Mouse (Mus musculus) neural tube, embryonic 14.5 days (tissue): ENCODE data around the gene Tm6sf1. TPM values are rescaled to one million over a fixed set of nuclear protein-coding genes. Genes with fewer than 3 reads are reported as not detected.
A peak's percentile ranks its signal among the peaks of the same experiment; 100 is the strongest.

Source experiments
- ATAC-seq: fragments of 200-750 bp; cut with Nextera tagmentation; 2 replicates; pipeline ENCODE4 v1.8.0; 2017; ENCODE audit warnings: low read depth, mild to moderate bottlenecking, moderate TSS enrichment, moderate library complexity
- H3K27ac ChIP-seq: fragments of 300-500 bp; sonication (generic); 2 replicates; pipeline ENCODE4 v1.5.1; 2014; ENCODE audit warnings: low read depth, mild to moderate bottlenecking, control low read depth, low read length, moderate library complexity, mixed read lengths
- H3K27me3 ChIP-seq: fragments of 300-500 bp; sonication (generic); 2 replicates; pipeline ENCODE4 v1.6.1; 2014; ENCODE audit warnings: low read length; ENCODE audit not compliant: control insufficient read depth, insufficient read depth
- H3K36me3 ChIP-seq: fragments of 300-500 bp; sonication (generic); 2 replicates; pipeline ENCODE4 v1.6.1; 2014; ENCODE audit warnings: low read length, mixed read lengths; ENCODE audit not compliant: control insufficient read depth, insufficient read depth
- H3K4me1 ChIP-seq: fragments of 300-500 bp; sonication (generic); 2 replicates; pipeline ENCODE4 v1.6.1; 2014; ENCODE audit warnings: low read length; ENCODE audit not compliant: control insufficient read depth, insufficient read depth
- H3K4me2 ChIP-seq: fragments of 300-500 bp; sonication (generic); 2 replicates; pipeline ENCODE4 v1.6.1; 2014; ENCODE audit warnings: mild to moderate bottlenecking, low read depth, low read length, control low read depth
- H3K4me3 ChIP-seq: fragments of 300-500 bp; sonication (generic); 2 replicates; pipeline ENCODE4 v1.5.1; 2014; ENCODE audit warnings: low read depth, low read length, control low read depth, mixed read lengths
- H3K9ac ChIP-seq: fragments of 300-500 bp; sonication (generic); replicated peaks from 2 replicates; pipeline ENCODE4 v1.6.1; 2014; ENCODE audit warnings: low read depth, mild to moderate bottlenecking, control low read depth, low read length, mixed read lengths
- H3K9me3 ChIP-seq: fragments of 300-500 bp; sonication (generic); 2 replicates; pipeline ENCODE4 v1.6.1; 2016; ENCODE audit warnings: low read length; ENCODE audit not compliant: control insufficient read depth
- WGBS: fragments of 180-500 bp; shearing (Covaris S2); extraction: QIAGEN DNeasy Blood & Tissue Kit; methylation state at CpG from one replicate; pipeline ENCODE4 v1.1.7; 2014; 5-methylcytosine and 5-hydroxymethylcytosine counted together
- polyA plus RNA-seq: library from polyadenylated mRNA; unstranded; fragments of >200 nt; fragmentation: Nextera tagmentation; extraction: Ambion mirVana; gene quantifications from 2 replicates; pipeline ENCODE4 v1.2.1, GENCODE M21; 2014

Gene Tm6sf1
- polyA plus RNA-seq, 1 experiment from 2014 or later: 12.5 TPM

GRCm38 (mm10) chr7:81858236-81858635 is 565 bp upstream of the Tm6sf1 start:
- no peak overlapping the region for H3K27ac ChIP-seq
- no peaks in the 10 kb centered on the region for H3K27me3 ChIP-seq
- H3K4me2 ChIP-seq: peak overlapping the region; percentile 99
- H3K9ac ChIP-seq: no peak overlapping the region
- no peak overlapping the region; the same call in 1 of the 2 replicates for H3K4me3 ChIP-seq
- WGBS: 7% methylated on average over 9 of the region's 9 CpGs
- no peaks in the 10 kb centered on the region for H3K9me3 ChIP-seq
- no peaks in the 10 kb centered on the region for H3K36me3 ChIP-seq
- ATAC-seq: no peak
- peaks cover 5% of the 10 kb centered on the region; the same call in 1 of the 2 replicates for H3K4me1 ChIP-seq

- Histone ChIP-seq H3K4me3 (no peak overlapping the region; the same call in 1 of the 2 replicates), H3K27ac (no peak overlapping the region)
- WGBS: 46% methylated on average over 11 of the region's 11 CpGs
Observed at GRCm38 (mm10) chr7:81860071-81860470, 1.3 kb downstream of the Tm6sf1 start.

GRCm38 (mm10) chr7:81860996-81861395 is 2.2 kb downstream of the Tm6sf1 start:
- ATAC-seq: no peak
- Histone ChIP-seq H3K27ac (no peak overlapping the region), H3K36me3 (no peaks in the 10 kb centered on the region), H3K9ac (no peak overlapping the region), H3K4me2 (no peak overlapping the region), H3K9me3 (no peaks in the 10 kb centered on the region), H3K4me1 (peaks cover 5% of the 10 kb centered on the region; the same call in 1 of the 2 replicates), H3K4me3 (no peak overlapping the region), H3K27me3 (no peaks in the 10 kb centered on the region)
- WGBS: 78% methylated on average over 5 of the region's 5 CpGs

More at GRCm38 (mm10) chr7:81860071-81860470, 1.3 kb downstream of the Tm6sf1 start:
- Histone ChIP-seq H3K4me2 (peak overlapping the region; percentile 99; the same call in 1 of the 2 replicates), H3K9me3 (no peaks in the 10 kb centered on the region), H3K27me3 (no peaks in the 10 kb centered on the region), H3K36me3 (no peaks in the 10 kb centered on the region), H3K4me1 (peaks cover 5% of the 10 kb centered on the region; the same call in 1 of the 2 replicates), H3K9ac (no peak overlapping the region)
- peak; percentile 2; the same call in 1 of the 2 replicates for ATAC-seq

DNA sequence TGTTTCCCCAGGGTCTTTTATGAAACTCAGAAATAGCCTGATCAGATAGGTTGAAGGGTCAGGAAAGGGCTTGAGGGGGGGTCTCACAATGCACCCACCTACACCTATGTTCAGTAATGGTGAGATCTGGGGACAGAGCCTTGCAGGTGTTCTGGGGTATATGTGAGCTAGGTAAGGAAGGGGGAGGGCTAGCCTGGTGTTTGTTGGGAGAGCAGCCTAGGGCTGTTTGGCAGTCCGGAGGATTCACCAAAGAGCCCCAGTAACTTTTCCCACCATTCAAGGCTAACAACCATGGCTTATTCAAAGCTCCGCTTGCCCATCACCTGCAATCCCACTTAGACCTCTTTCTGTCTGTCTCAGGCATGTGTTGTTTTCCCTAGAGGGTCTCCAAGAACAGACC is 2.7 kb downstream of the Tm6sf1 start:
- no peak for ATAC-seq
- H3K4me2 ChIP-seq: no peak overlapping the region
- no peaks in the 10 kb centered on the region for H3K36me3 ChIP-seq
- no peaks in the 10 kb centered on the region for H3K9me3 ChIP-seq
- H3K27ac ChIP-seq: no peak overlapping the region
- H3K4me1 ChIP-seq: peaks cover 5% of the 10 kb centered on the region; the same call in 1 of the 2 replicates
- no peak overlapping the region for H3K4me3 ChIP-seq
- H3K27me3 ChIP-seq: no peaks in the 10 kb centered on the region
- H3K9ac ChIP-seq: no peak overlapping the region
- 84% methylated on average over 2 of the region's 2 CpGs for WGBS

DNA sequence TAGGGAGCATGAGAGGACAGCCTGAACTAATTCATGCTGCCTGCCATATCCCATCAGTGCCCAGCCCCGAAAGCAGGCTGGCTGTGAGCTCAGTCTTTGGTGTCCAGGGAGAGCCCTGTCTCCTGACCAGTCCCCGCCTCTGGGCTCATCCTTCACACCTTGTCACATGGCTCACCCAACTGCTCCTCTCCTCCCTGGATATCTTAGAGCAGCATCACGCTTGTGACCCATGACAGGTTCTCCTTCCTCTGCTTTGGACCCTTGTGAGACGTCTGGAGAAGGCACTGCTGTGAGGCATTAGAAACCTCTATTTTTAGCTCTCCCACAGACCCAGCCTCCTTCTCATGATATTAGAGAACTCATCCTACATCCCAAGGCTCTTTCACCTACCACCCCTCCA is 3.1 kb downstream of the Tm6sf1 start:
- H3K9me3 ChIP-seq: no peaks in the 10 kb centered on the region
- H3K4me1 ChIP-seq: peaks cover 5% of the 10 kb centered on the region; the same call in 1 of the 2 replicates
- no peak for ATAC-seq
- H3K27ac ChIP-seq: no peak overlapping the region
- H3K4me3 ChIP-seq: no peak overlapping the region
- WGBS: 88% methylated on average over 4 of the region's 4 CpGs
- no peak overlapping the region for H3K9ac ChIP-seq
- H3K27me3 ChIP-seq: no peaks in the 10 kb centered on the region
- no peak overlapping the region for H3K4me2 ChIP-seq
- no peaks in the 10 kb centered on the region for H3K36me3 ChIP-seq

DNA sequence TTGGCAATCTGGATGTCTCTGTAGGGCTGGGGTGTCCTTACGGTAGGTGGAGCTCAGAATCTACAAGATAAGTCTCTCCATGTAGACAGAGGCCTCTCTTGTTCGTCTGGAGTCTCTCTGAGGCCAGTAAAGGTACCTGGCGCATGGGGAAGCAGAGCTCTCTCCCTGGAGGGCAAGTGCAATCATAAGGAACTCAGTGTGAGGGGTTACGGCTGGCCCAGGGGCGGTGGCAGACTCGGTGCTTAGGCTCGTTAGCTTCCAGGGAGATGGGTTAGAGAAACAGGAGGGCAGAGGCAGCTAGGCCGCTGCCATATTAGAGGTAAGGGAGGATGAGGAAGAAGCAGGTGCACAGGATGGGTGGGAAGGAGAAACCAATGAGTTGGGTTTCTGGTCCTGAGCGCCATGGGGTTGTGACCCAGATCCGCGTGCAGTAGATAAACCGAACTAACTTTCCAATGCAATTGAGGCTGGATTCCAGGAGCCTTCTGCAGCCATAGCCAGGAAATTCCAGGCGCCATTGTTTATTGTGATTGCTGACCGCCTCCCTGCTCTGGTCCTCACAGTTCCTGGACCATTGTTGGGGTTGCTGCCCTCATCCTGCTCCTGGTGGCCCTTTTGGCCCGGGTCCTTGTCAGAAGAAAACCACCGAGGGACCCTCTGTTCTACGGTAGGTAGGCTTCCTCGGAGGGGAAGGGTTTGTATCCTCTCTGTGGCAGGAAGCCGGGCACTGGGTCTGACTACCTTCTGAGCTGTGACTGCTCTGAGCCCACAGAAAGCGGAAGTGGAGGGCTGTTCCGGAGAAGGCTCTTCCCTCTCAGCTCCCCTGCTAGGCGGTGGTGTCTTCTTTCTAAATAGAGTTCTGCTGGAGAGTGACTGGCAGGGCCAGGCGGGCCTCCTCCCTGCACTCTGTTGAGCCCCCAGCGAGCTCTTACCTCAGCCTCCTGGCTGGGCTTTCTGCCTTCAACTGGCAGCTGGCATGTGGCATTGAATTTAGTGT is 4.1 kb downstream of the Tm6sf1 start:
- H3K27me3 ChIP-seq: no peaks in the 10 kb centered on the region
- 80% methylated on average over 24 of the region's 24 CpGs for WGBS
- H3K27ac ChIP-seq: no peak overlapping the region
- no peak for ATAC-seq
- H3K9ac ChIP-seq: no peak overlapping the region
- H3K36me3 ChIP-seq: no peaks in the 10 kb centered on the region
- no peak overlapping the region for H3K4me3 ChIP-seq
- no peak overlapping the region for H3K4me2 ChIP-seq
- H3K9me3 ChIP-seq: no peaks in the 10 kb centered on the region
- H3K4me1 ChIP-seq: peaks cover 5% of the 10 kb centered on the region; the same call in 1 of the 2 replicates

DNA sequence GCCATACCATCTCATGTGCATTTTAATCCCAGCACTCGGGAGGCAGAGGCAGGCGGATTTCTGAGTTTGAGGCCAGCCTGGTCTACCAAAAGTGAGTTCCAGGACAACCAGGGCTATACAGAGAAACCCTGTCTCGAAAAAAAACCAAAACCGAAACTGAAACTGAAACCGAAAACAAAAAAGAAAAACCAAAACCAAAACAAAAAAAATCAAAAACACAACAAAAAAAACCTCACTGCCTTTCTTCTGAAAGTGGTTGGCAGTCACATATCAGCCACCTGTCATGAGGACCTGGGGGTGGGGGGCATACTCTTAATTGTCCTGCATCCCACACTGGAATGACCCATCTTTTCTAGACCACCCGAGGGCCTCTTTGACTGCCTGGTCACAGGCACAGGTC is 5.8 kb downstream of the Tm6sf1 start:
- H3K9ac ChIP-seq: no peak overlapping the region
- H3K4me3 ChIP-seq: no peak overlapping the region
- H3K4me1 ChIP-seq: peaks cover under 1% of the 10 kb centered on the region; the same call in 1 of the 2 replicates
- no peak for ATAC-seq
- no peaks in the 10 kb centered on the region for H3K27me3 ChIP-seq
- WGBS: 93% methylated on average over 6 of the region's 6 CpGs
- H3K4me2 ChIP-seq: no peak overlapping the region
- no peaks in the 10 kb centered on the region for H3K36me3 ChIP-seq
- H3K27ac ChIP-seq: no peak overlapping the region
- no peaks in the 10 kb centered on the region for H3K9me3 ChIP-seq

DNA sequence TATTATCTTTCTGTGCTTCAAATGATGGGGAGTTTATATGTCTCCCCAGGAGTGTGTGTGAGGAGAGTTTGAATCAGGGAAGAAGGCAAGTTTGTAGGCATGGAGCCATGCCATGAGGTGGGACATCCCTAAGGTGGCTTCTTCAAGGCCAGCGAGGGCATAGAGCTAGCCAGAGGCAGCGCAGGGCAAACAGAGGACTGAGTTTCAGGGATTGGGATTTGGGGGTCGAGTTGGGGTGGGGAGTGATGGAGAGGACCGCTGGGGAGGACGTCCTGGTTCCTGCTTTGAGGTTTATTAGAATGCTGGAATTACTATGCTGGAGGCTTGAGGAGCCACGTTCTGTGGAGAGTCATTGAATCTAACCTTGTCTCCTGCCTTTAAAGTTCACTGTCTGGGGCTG is 7.1 kb downstream of the Tm6sf1 start:
- H3K4me1 ChIP-seq: no peaks in the 10 kb centered on the region
- no peak for ATAC-seq
- no peaks in the 10 kb centered on the region for H3K9me3 ChIP-seq
- no peak overlapping the region for H3K4me2 ChIP-seq
- H3K36me3 ChIP-seq: no peaks in the 10 kb centered on the region
- H3K27me3 ChIP-seq: no peaks in the 10 kb centered on the region
- H3K9ac ChIP-seq: no peak overlapping the region
- 91% methylated on average over 6 of the region's 6 CpGs for WGBS
- H3K4me3 ChIP-seq: no peak overlapping the region
- H3K27ac ChIP-seq: no peak overlapping the region
